Mouse (Mus musculus): ENCODE measurements around the gene Wnt10b. TPM values are rescaled to one million over a fixed set of nuclear protein-coding genes. Genes with fewer than 3 reads are reported as not detected.
"Not testable (repeated sequence)": the region's sequence is repeated elsewhere in the genome, so short reads cannot be mapped to it uniquely, and the experiment has no call there.

Wnt10b gene
- 0.12 TPM in 1 of 2 replicates, not detected in the other for polyA plus RNA-seq (2014; fragmentation: Nextera tagmentation; extraction: Ambion mirVana)

GRCm38 (mm10) chr15:98777762-98778161 lies at the start of gene Wnt10b:
Wnt10b (minus strand) TSS chr15:98778150.
- Histone ChIP-seq H3K36me3 (ENCODE audit: control insufficient read depth, insufficient read depth, low read length) (no peaks in the 10 kb centered on the region), H3K4me1 (replicated peaks; ENCODE audit: control insufficient read depth, insufficient read depth, low read length) (peaks cover 5% of the 10 kb centered on the region; the same call in 1 of the 2 replicates), H3K9me3 (ENCODE audit: control insufficient read depth, low read length) (no peaks in the 10 kb centered on the region), H3K27ac (ENCODE audit: low read depth) (no peak within 1 kb of the TSS), H3K4me3 (ENCODE audit: low read depth, low read length) (peak within 1 kb of the TSS; percentile 17; the same call in 1 of the 2 replicates), H3K27me3 (replicated peaks; ENCODE audit: control insufficient read depth, insufficient read depth, low read length) (peaks cover 98% of the 10 kb centered on the region), H3K4me2 (ENCODE audit: low read length) (peak within 1 kb of the TSS; percentile 37), H3K9ac (ENCODE audit: low read length) (no peak within 1 kb of the TSS)
- ATAC-seq (replicated peaks; ENCODE audit: low FRiP score, low TSS enrichment, low read depth), result no peak
- under 1% methylated on average over 33 of the region's 33 CpGs for WGBS
- DNase-seq (ENCODE audit: low spot score), result peak; percentile 69

- Histone ChIP-seq H3K4me3 (ENCODE audit: low read depth, low read length) (no peak overlapping the region), H3K27me3 (replicated peaks; ENCODE audit: control insufficient read depth, insufficient read depth, low read length) (no peaks in the 10 kb centered on the region), H3K4me1 (replicated peaks; ENCODE audit: control insufficient read depth, insufficient read depth, low read length) (peaks cover 10% of the 10 kb centered on the region; the same call in 1 of the 2 replicates), H3K27ac (ENCODE audit: low read depth) (no peak overlapping the region), H3K9ac (ENCODE audit: low read length) (no peak overlapping the region), H3K36me3 (ENCODE audit: control insufficient read depth, insufficient read depth, low read length) (peaks cover 27% of the 10 kb centered on the region), H3K4me2 (ENCODE audit: low read length) (no peak overlapping the region), H3K9me3 (ENCODE audit: control insufficient read depth, low read length) (no peaks in the 10 kb centered on the region)
- no peak for DNase-seq (ENCODE audit: low spot score)
- ATAC-seq (replicated peaks; ENCODE audit: low FRiP score, low TSS enrichment, low read depth), result no peak
- WGBS, result 89% methylated on average over 7 of the region's 7 CpGs
Observed at GRCm38 (mm10) chr15:98827611-98828011, 49.7 kb upstream of the Wnt10b start.

- Histone ChIP-seq H3K27me3 (replicated peaks; ENCODE audit: control insufficient read depth, insufficient read depth, low read length) (no peaks in the 10 kb centered on the region), H3K4me2 (ENCODE audit: low read length) (no peak overlapping the region), H3K36me3 (ENCODE audit: control insufficient read depth, insufficient read depth, low read length) (peaks cover 40% of the 10 kb centered on the region), H3K4me1 (replicated peaks; ENCODE audit: control insufficient read depth, insufficient read depth, low read length) (no peaks in the 10 kb centered on the region), H3K27ac (ENCODE audit: low read depth) (no peak overlapping the region), H3K9me3 (ENCODE audit: control insufficient read depth, low read length) (no peaks in the 10 kb centered on the region), H3K4me3 (ENCODE audit: low read depth, low read length) (no peak overlapping the region), H3K9ac (ENCODE audit: low read length) (no peak overlapping the region)
- 61% methylated on average over 3 of the region's 3 CpGs for WGBS
- no peak for DNase-seq (ENCODE audit: low spot score)
- ATAC-seq (replicated peaks; ENCODE audit: low FRiP score, low TSS enrichment, low read depth), result no peak
Observed at GRCm38 (mm10) chr15:98823434-98823833, 45.5 kb upstream of the Wnt10b start.

GRCm38 (mm10) chr15:98822147-98822546 lies 44.2 kb upstream of the Wnt10b start:
- no peak overlapping the region for H3K4me2 ChIP-seq (ENCODE audit: low read length)
- 92% methylated on average over 5 of the region's 5 CpGs for WGBS
- H3K27me3 ChIP-seq (replicated peaks; ENCODE audit: control insufficient read depth, insufficient read depth, low read length), result no peaks in the 10 kb centered on the region
- no peak overlapping the region for H3K4me3 ChIP-seq (ENCODE audit: low read depth, low read length)
- ATAC-seq (replicated peaks; ENCODE audit: low FRiP score, low TSS enrichment, low read depth), result no peak
- no peak for DNase-seq (ENCODE audit: low spot score)
- H3K27ac ChIP-seq (ENCODE audit: low read depth), result no peak overlapping the region
- no peaks in the 10 kb centered on the region for H3K9me3 ChIP-seq (ENCODE audit: control insufficient read depth, low read length)
- no peaks in the 10 kb centered on the region for H3K4me1 ChIP-seq (replicated peaks; ENCODE audit: control insufficient read depth, insufficient read depth, low read length)
- H3K36me3 ChIP-seq (ENCODE audit: control insufficient read depth, insufficient read depth, low read length), result peaks cover 32% of the 10 kb centered on the region
- H3K9ac ChIP-seq (ENCODE audit: low read length), result no peak overlapping the region

- DNase-seq (ENCODE audit: low spot score), result no peak
- Histone ChIP-seq H3K27me3 (replicated peaks; ENCODE audit: control insufficient read depth, insufficient read depth, low read length) (no peaks in the 10 kb centered on the region), H3K27ac (ENCODE audit: low read depth) (no peak overlapping the region), H3K4me3 (ENCODE audit: low read depth, low read length) (no peak overlapping the region), H3K36me3 (ENCODE audit: control insufficient read depth, insufficient read depth, low read length) (peaks cover 35% of the 10 kb centered on the region), H3K9ac (ENCODE audit: low read length) (no peak overlapping the region), H3K4me1 (replicated peaks; ENCODE audit: control insufficient read depth, insufficient read depth, low read length) (no peaks in the 10 kb centered on the region), H3K9me3 (ENCODE audit: control insufficient read depth, low read length) (no peaks in the 10 kb centered on the region), H3K4me2 (ENCODE audit: low read length) (no peak overlapping the region)
- ATAC-seq (replicated peaks; ENCODE audit: low FRiP score, low TSS enrichment, low read depth), result no peak
- 40% methylated on average over 10 of the region's 10 CpGs for WGBS
Observed at GRCm38 (mm10) chr15:98821403-98821802, 43.5 kb upstream of the Wnt10b start.

GRCm38 (mm10) chr15:98820937-98821336 lies 43.0 kb upstream of the Wnt10b start:
- H3K4me2 ChIP-seq (ENCODE audit: low read length), result no peak overlapping the region
- no peak for ATAC-seq (replicated peaks; ENCODE audit: low FRiP score, low TSS enrichment, low read depth)
- no peak overlapping the region for H3K4me3 ChIP-seq (ENCODE audit: low read depth, low read length)
- DNase-seq (ENCODE audit: low spot score), result no peak
- no peaks in the 10 kb centered on the region for H3K4me1 ChIP-seq (replicated peaks; ENCODE audit: control insufficient read depth, insufficient read depth, low read length)
- peaks cover 36% of the 10 kb centered on the region for H3K36me3 ChIP-seq (ENCODE audit: control insufficient read depth, insufficient read depth, low read length)
- no peaks in the 10 kb centered on the region for H3K9me3 ChIP-seq (ENCODE audit: control insufficient read depth, low read length)
- H3K9ac ChIP-seq (ENCODE audit: low read length), result no peak overlapping the region
- no peaks in the 10 kb centered on the region for H3K27me3 ChIP-seq (replicated peaks; ENCODE audit: control insufficient read depth, insufficient read depth, low read length)
- no peak overlapping the region for H3K27ac ChIP-seq (ENCODE audit: low read depth)
- 85% methylated on average over 4 of the region's 4 CpGs for WGBS

GRCm38 (mm10) chr15:98818171-98818570 lies 40.2 kb upstream of the Wnt10b start:
- peaks cover 45% of the 10 kb centered on the region for H3K36me3 ChIP-seq (ENCODE audit: control insufficient read depth, insufficient read depth, low read length)
- no peak overlapping the region for H3K9ac ChIP-seq (ENCODE audit: low read length)
- WGBS, result 92% methylated on average over 7 of the region's 7 CpGs
- H3K4me1 ChIP-seq (replicated peaks; ENCODE audit: control insufficient read depth, insufficient read depth, low read length), result no peaks in the 10 kb centered on the region
- H3K27ac ChIP-seq (ENCODE audit: low read depth), result no peak overlapping the region
- no peak overlapping the region for H3K4me2 ChIP-seq (ENCODE audit: low read length)
- H3K9me3 ChIP-seq (ENCODE audit: control insufficient read depth, low read length), result no peaks in the 10 kb centered on the region
- DNase-seq (ENCODE audit: low spot score) (no peak), ATAC-seq (replicated peaks; ENCODE audit: low FRiP score, low TSS enrichment, low read depth) (no peak)
- H3K27me3 ChIP-seq (replicated peaks; ENCODE audit: control insufficient read depth, insufficient read depth, low read length), result no peaks in the 10 kb centered on the region
- H3K4me3 ChIP-seq (ENCODE audit: low read depth, low read length), result no peak overlapping the region

- H3K9me3 ChIP-seq (ENCODE audit: control insufficient read depth, low read length), result no peaks in the 10 kb centered on the region
- no peak overlapping the region for H3K27ac ChIP-seq (ENCODE audit: low read depth)
Observed at GRCm38 (mm10) chr15:98812741-98813424, 34.9 kb upstream of the Wnt10b start.

GRCm38 (mm10) chr15:98810212-98810611 lies 32.3 kb upstream of the Wnt10b start:
- Histone ChIP-seq H3K36me3 (ENCODE audit: control insufficient read depth, insufficient read depth, low read length) (peaks cover 28% of the 10 kb centered on the region), H3K27me3 (replicated peaks; ENCODE audit: control insufficient read depth, insufficient read depth, low read length) (peaks cover 48% of the 10 kb centered on the region), H3K4me1 (replicated peaks; ENCODE audit: control insufficient read depth, insufficient read depth, low read length) (peaks cover 15% of the 10 kb centered on the region)
- not testable (repeated sequence) for H3K9ac ChIP-seq (ENCODE audit: low read length); DNase-seq (ENCODE audit: low spot score); H3K4me3 ChIP-seq (ENCODE audit: low read depth, low read length); H3K4me2 ChIP-seq (ENCODE audit: low read length); H3K9me3 ChIP-seq (ENCODE audit: control insufficient read depth, low read length); ATAC-seq (replicated peaks; ENCODE audit: low FRiP score, low TSS enrichment, low read depth); H3K27ac ChIP-seq (ENCODE audit: low read depth)
- 74% methylated on average over 6 of the region's 6 CpGs for WGBS

More at GRCm38 (mm10) chr15:98812741-98813424, 34.9 kb upstream of the Wnt10b start:
- 84% methylated on average over 20 of the region's 20 CpGs for WGBS
- H3K4me2 ChIP-seq (ENCODE audit: low read length), result no peak overlapping the region
- peaks cover 6% of the 10 kb centered on the region for H3K4me1 ChIP-seq (replicated peaks; ENCODE audit: control insufficient read depth, insufficient read depth, low read length)
- H3K9ac ChIP-seq (ENCODE audit: low read length), result no peak overlapping the region
- peaks cover 37% of the 10 kb centered on the region for H3K36me3 ChIP-seq (ENCODE audit: control insufficient read depth, insufficient read depth, low read length)
- no peak overlapping the region for H3K4me3 ChIP-seq (ENCODE audit: low read depth, low read length)
- H3K27me3 ChIP-seq (replicated peaks; ENCODE audit: control insufficient read depth, insufficient read depth, low read length), result peaks cover 22% of the 10 kb centered on the region
- DNase-seq (ENCODE audit: low spot score) (no peak), ATAC-seq (replicated peaks; ENCODE audit: low FRiP score, low TSS enrichment, low read depth) (no peak)

Data from intestine, embryonic 14.5 days (tissue).